In the genomic region with DNA sequence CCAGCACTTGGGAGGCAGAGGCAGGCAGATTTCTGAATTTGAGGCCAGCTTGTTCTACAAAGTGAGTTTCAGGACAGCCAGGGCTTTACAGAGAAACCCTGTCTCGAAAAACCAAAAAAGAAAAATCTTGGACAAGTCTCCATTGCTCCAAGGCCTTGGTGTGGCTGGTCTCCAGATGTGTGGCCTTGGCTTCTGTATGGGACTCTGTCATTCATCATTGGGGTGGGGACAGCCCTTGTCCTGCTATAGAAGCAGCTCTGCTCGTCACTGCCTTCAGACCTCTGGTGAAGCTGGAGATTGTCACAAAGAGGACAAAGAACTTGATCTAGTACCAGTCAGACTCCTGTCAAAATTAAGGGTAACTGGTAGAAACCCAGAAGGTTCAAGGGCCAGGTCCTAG, we compare ENCODE assay signal across 15 mouse cellular contexts. TPM values are rescaled to one million over a fixed set of nuclear protein-coding genes. Genes with fewer than 3 reads are reported as not detected.
DNase-seq lines count a peak whose midpoint lies in the region.
"Had no signal": no experiment of that assay in that cellular context is flagged by ENCODE, and none has a peak within 500 bp of the region (broad histone marks: within the 10 kb centered on the region; RNA-seq: fewer than 3 reads in every experiment).

No protein-coding gene starts in this region.

- peak; percentile 29 for DNase-seq in thymus, postnatal 4 days
- DNase-seq in thymus, adult 18-20 months, result no peak
- DNase-seq in adrenal gland, adult 8-10 months, result peak; percentile 59
- peak; percentile 51 for DNase-seq in adrenal gland, postnatal 25 days
- no peak for DNase-seq in embryo, embryonic 9.5 days (ENCODE audit: extremely low spot score)
- no peak for DNase-seq in spleen, postnatal 14 days (ENCODE audit: low spot score in 2 of 2)
- DNase-seq: cerebellum, adult 2 months; cerebellum, adult 9-11 months; heart, adult 11 months; kidney, adult 11 months had no signal

RNA-seq across cellular contexts. Expression of a gene that starts 18.3 kb away (rescaled TPM):
- 1 to 10 TPM; 1.1 to 3.0 (median 1.4) TPM for total RNA-seq in adrenal gland, adult 8-10 months (2022)
- total RNA-seq in adrenal gland, postnatal 25 days (2021), result 0.38 and 0.73 TPM in 2 replicates
- total RNA-seq: common myeloid progenitor, adult 5-6 weeks; gastrocnemius, adult 2 months; gastrocnemius, postnatal 14 days; gastrocnemius, postnatal 4 days; heart, postnatal 36 days had no signal

RNA-seq across cellular contexts. Expression of a gene that starts 23.7 kb away (rescaled TPM):
- 10 to 100 TPM; 21.8 to 30.1 (median 25.7) TPM for total RNA-seq in adrenal gland, adult 8-10 months (2022)
- total RNA-seq in adrenal gland, postnatal 25 days (2021), result 21.7 and 26.0 TPM in 2 replicates

RNA-seq across cellular contexts. Expression of a gene that starts 29.5 kb away (rescaled TPM):
- total RNA-seq in adrenal gland, adult 8-10 months (2022), result 10 to 100 TPM; 46.5 to 54.7 (median 50.7) TPM
- total RNA-seq in adrenal gland, postnatal 25 days (2021), result 35.0 and 46.2 TPM in 2 replicates

Comparison
In these comparisons a context has a peak if more than half of its experiments do, and no peak if none do; other contexts are left out.
1. DNase-seq: peak in thymus, postnatal 4 days (single experiment), adrenal gland, adult 8-10 months (single experiment) and adrenal gland, postnatal 25 days (single experiment); none in thymus, adult 18-20 months (0 of 2), embryo, embryonic 9.5 days (single experiment) and spleen, postnatal 14 days (0 of 2).